Mouse (Mus musculus): ENCODE data around the gene Slc12a8. TPM values are rescaled to one million over a fixed set of nuclear protein-coding genes. Genes with fewer than 3 reads are reported as not detected.

The Slc12a8 gene
- polyA plus RNA-seq, 1 experiment from 2014 or later, result 0.53 TPM

DNA sequence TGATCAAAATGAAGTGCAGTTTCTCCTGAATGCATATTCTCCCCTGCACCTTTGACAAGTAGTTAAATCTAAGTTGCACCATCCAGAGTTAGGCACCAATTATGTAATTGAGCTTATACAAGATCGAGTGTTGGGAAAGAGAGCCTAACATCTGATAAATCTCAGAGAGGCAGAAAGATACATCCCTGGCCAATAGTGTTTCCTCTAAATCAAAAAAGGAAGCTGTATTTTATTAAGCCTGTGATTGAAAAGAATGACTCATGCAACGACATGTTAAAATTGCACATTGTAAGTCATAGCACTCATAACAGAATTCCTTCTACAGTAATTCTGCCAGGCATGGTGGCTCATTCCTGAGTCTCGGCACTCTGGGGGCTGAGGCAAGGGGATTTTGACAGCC lies 124.7 kb downstream of the Slc12a8 start:
- Histone ChIP-seq H3K27me3 (no peaks in the 10 kb centered on the region), H3K4me3 (no peak overlapping the region), H3K4me1 (replicated peaks) (no peaks in the 10 kb centered on the region), H3K4me2 (no peak overlapping the region), H3K36me3 (no peaks in the 10 kb centered on the region), H3K9me3 (no peaks in the 10 kb centered on the region), H3K27ac (replicated peaks) (no peak overlapping the region), H3K9ac (no peak overlapping the region)
- ATAC-seq (ENCODE audit: low read depth), result no peak
- 72% methylated on average over 3 of the region's 3 CpGs for WGBS

DNA sequence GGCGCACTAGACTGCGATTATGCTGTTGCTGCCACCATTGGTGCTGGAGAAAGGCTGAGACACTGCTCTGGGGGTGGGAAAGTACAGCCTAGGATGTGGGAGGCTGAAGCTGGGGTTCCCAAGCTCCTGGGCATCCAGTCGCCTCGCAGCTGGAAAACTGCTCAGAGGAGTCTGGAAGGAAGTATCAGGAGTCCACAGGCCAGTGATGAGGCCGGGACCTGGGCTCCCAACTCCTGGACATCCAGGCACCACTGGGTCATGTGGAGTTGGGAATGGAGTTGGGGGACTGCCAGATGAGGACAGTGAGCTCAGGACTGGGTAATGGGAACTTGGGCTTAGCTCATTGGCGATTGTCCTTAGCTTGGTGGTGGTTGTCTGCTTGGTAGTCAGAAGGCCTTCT lies 136.0 kb downstream of the Slc12a8 start:
- Histone ChIP-seq H3K9ac (no peak overlapping the region), H3K27me3 (no peaks in the 10 kb centered on the region), H3K4me3 (no peak overlapping the region), H3K4me2 (no peak overlapping the region), H3K27ac (replicated peaks) (no peak overlapping the region), H3K36me3 (0 out of 2 replicates have a peak, but pooled peaks cover 4% of the 10 kb centered on the region), H3K9me3 (peaks cover 22% of the 10 kb centered on the region), H3K4me1 (replicated peaks) (no peaks in the 10 kb centered on the region)
- 94% methylated on average over 6 of the region's 6 CpGs for WGBS
- no peak for ATAC-seq (ENCODE audit: low read depth)

DNA sequence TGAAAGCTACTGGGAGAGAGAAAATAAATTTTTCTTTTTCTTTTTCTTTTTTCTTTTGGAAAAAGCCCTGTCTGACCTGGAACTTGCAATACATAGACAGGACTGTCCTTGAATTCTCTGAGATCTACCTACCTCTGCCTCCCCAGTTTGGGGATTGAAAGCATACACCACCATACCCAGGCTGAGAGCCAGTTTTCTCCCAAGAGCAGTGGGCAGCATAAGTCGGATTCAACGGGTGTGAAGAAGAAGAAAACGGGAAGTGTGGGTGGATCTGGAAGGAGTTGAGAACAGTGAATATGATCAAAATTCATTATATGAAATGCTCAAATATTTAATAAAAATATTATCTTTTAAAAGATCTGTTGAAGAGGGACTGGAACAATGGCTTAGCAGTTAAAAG lies 138.3 kb downstream of the Slc12a8 start:
- WGBS, result 93% methylated on average over 3 of the region's 3 CpGs

DNA sequence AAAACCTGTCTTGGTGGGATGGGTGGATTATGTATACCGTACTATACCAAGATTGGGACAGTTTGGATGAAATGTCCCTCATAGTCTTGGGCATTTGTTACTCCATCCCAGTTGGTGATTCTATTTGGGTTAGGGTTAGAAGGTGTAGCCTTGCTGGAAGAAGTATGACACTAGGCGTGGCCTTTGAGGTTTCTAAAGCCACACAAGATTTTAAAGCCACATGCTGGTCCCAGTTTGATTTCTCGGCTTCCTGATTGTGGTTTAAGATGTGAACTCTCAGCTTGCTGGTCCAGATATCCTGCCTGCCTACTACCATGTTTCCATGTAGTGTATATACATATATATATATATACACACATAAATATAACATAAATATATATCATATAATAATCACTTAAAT lies 140.1 kb downstream of the Slc12a8 start:
- Histone ChIP-seq H3K4me1 (replicated peaks) (no peaks in the 10 kb centered on the region), H3K9ac (no peak overlapping the region), H3K27ac (replicated peaks) (no peak overlapping the region), H3K4me3 (no peak overlapping the region), H3K9me3 (0 out of 2 replicates have a peak, but pooled peaks cover 4% of the 10 kb centered on the region), H3K36me3 (no peaks in the 10 kb centered on the region), H3K27me3 (no peaks in the 10 kb centered on the region), H3K4me2 (no peak overlapping the region)
- ATAC-seq (ENCODE audit: low read depth), result no peak
- 93% methylated on average over 3 of the region's 3 CpGs for WGBS

More for the DNA sequence above, 138.3 kb downstream of the Slc12a8 start:
- no peaks in the 10 kb centered on the region for H3K36me3 ChIP-seq
- H3K27me3 ChIP-seq, result no peaks in the 10 kb centered on the region
- no peaks in the 10 kb centered on the region for H3K4me1 ChIP-seq (replicated peaks)
- H3K9ac ChIP-seq, result no peak overlapping the region
- H3K4me2 ChIP-seq, result no peak overlapping the region
- no peak overlapping the region for H3K27ac ChIP-seq (replicated peaks)
- H3K9me3 ChIP-seq, result peaks cover 7% of the 10 kb centered on the region; the same call in 1 of the 2 replicates
- no peak for ATAC-seq (ENCODE audit: low read depth)
- H3K4me3 ChIP-seq, result no peak overlapping the region

DNA sequence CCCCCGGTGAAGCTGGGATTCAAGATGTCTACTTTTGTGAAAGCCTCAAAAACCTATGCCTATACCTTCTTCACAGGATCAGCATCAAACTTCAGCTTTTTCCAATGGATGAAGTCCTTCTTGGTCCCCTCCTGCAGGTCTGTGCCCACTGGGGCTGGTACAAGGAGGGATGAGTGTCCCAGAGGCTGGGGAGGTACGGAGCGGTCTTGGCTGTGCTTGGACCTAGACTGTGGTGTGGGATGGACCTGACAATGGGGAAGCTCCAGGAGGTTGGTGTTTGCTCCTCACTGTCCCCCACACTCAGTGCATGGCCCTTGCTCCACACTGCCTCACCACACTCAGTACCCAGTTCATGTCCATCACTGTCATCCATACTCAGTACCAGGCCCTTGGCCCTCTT lies 141.0 kb downstream of the Slc12a8 start:
- H3K36me3 ChIP-seq, result no peaks in the 10 kb centered on the region
- WGBS, result 92% methylated on average over 3 of the region's 3 CpGs

DNA sequence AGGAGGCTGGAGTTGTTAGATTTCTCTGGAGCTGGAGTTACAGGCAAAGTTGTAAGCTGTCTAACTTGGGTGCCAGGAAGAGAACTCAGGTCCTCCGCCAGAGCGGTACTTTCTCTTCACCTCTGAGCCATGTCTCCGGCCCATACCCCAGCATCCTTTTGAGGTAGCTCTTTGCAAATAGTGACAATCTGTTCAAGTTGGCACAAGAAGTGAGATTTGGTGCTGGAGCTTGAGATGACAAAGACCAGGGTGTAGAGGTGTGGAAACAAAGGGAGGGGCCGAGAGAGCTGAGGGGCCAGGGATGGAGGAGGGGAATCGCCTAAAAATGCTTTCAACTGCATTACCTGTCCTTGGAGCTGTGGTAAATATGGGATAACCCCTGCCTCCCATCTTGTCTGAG lies 142.4 kb downstream of the Slc12a8 start:
- 0 out of 2 replicates have a peak, but pooled peaks cover 3% of the 10 kb centered on the region for H3K9me3 ChIP-seq
- 87% methylated on average over 5 of the region's 5 CpGs for WGBS
- H3K4me1 ChIP-seq (replicated peaks), result no peaks in the 10 kb centered on the region
- ATAC-seq (ENCODE audit: low read depth), result no peak
- no peak overlapping the region for H3K27ac ChIP-seq (replicated peaks)
- H3K9ac ChIP-seq, result no peak overlapping the region
- H3K4me2 ChIP-seq, result no peak overlapping the region
- no peak overlapping the region for H3K4me3 ChIP-seq
- H3K27me3 ChIP-seq, result no peaks in the 10 kb centered on the region
- H3K36me3 ChIP-seq, result no peaks in the 10 kb centered on the region

More for the DNA sequence above, 141.0 kb downstream of the Slc12a8 start:
- 0 out of 2 replicates have a peak, but pooled peaks cover 4% of the 10 kb centered on the region for H3K9me3 ChIP-seq
- H3K27ac ChIP-seq (replicated peaks), result no peak overlapping the region
- ATAC-seq (ENCODE audit: low read depth), result no peak
- no peaks in the 10 kb centered on the region for H3K4me1 ChIP-seq (replicated peaks)
- no peak overlapping the region for H3K4me2 ChIP-seq
- H3K27me3 ChIP-seq, result no peaks in the 10 kb centered on the region
- no peak overlapping the region for H3K9ac ChIP-seq
- no peak overlapping the region for H3K4me3 ChIP-seq

DNA sequence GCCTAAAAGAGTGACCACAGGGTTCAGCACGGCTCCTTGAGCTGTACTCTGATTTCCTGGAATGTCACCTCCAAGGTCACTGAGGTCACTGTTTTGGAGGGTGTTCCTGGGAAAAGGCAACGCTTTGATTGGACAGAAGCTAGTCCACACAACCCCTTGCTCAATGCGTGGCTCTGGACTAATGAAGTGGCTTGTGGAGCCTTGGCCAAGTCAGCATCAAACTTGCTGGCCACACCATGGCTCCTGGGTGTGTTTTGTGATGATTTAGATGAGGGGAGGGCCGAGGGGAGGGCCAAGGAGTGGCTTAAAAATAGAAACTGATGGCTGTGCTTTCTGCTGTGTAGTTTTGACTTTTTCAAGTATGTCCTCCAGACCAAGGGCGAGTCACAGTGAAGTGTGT lies 143.0 kb downstream of the Slc12a8 start:
- H3K4me3 ChIP-seq, result no peak overlapping the region
- H3K36me3 ChIP-seq, result no peaks in the 10 kb centered on the region
- ATAC-seq (ENCODE audit: low read depth), result no peak
- WGBS, result 78% methylated on average over 5 of the region's 5 CpGs
- H3K9ac ChIP-seq, result no peak overlapping the region
- no peak overlapping the region for H3K4me2 ChIP-seq
- H3K4me1 ChIP-seq (replicated peaks), result no peaks in the 10 kb centered on the region
- H3K27ac ChIP-seq (replicated peaks), result no peak overlapping the region
- H3K27me3 ChIP-seq, result no peaks in the 10 kb centered on the region
- H3K9me3 ChIP-seq, result no peaks in the 10 kb centered on the region

DNA sequence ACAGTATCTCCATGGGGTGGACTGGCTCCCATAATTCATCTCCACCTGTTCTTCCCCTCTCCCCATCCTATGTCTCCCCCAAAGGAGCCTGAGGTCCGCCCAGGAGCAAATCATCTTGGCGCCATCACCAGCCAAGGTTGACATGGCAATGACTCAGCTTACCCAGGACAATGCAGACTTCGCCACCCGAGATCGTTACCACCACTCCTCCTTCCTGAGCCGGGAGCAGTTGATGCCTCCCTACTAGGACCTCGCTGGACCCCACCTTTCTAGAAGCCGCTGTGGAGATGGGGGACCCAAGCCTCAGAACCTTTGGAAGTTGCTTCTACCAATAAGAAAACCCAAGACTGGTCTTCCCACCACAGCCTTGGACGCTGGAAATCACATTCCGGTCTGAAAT lies 145.7 kb downstream of the Slc12a8 start:
- WGBS, result 97% methylated on average over 10 of the region's 10 CpGs
- no peaks in the 10 kb centered on the region for H3K27me3 ChIP-seq

DNA sequence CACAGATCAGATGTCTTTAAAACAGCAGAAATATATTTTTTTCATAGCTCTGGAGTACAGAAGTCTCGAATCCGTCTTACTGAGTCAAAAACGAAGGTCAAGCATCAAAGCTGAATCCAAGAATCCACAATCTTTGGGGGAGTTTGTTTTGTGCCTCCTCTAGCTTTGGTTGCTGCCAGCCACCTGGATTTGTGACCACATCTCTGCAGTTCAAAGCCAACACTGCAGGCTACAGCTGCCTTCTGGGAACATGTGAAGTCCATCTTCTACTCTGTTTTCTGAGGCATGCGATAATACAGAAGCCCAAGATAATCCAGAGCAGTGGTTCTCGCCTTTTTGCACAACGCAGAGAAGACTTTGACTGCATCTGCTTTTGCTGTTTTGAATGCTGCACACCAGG lies 149.1 kb downstream of the Slc12a8 start:
- Histone ChIP-seq H3K27me3 (no peaks in the 10 kb centered on the region), H3K4me2 (no peak overlapping the region), H3K4me1 (replicated peaks) (no peaks in the 10 kb centered on the region), H3K9ac (no peak overlapping the region), H3K4me3 (no peak overlapping the region), H3K36me3 (no peaks in the 10 kb centered on the region), H3K27ac (replicated peaks) (no peak overlapping the region), H3K9me3 (no peaks in the 10 kb centered on the region)
- no peak for ATAC-seq (ENCODE audit: low read depth)
- 91% methylated on average over 6 of the region's 6 CpGs for WGBS

More for the DNA sequence above, 145.7 kb downstream of the Slc12a8 start:
- no peak for ATAC-seq (ENCODE audit: low read depth)
- Histone ChIP-seq H3K9me3 (no peaks in the 10 kb centered on the region), H3K4me3 (no peak overlapping the region), H3K4me2 (no peak overlapping the region), H3K4me1 (replicated peaks) (no peaks in the 10 kb centered on the region), H3K9ac (no peak overlapping the region), H3K36me3 (no peaks in the 10 kb centered on the region), H3K27ac (replicated peaks) (no peak overlapping the region)

DNA sequence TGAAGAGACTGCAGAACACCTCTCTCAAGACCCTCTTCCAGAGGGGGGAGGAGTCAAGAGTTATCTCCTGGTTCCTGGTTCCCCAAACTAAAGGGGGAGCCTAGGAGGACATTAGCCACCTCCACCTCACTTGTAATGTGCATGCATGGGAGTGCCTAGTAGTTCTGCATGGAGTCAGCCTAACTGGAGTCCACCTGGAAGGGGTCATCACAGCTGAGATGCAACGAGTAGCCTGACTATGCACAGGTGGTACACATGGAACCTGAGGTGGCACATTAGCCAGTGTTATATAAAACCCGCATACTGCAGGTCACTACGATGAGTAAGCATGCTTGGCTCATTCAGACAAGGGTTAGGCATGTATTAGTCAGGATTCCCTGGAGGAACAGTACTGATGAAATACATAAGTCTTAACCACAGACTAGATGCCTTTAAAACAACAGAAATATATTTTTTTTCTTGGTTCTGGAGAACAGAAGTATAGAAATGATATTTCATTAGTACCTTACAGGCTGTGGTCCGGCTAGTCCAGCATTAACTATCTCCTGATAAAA lies 149.9 kb downstream of the Slc12a8 start:
- no peaks in the 10 kb centered on the region for H3K4me1 ChIP-seq (replicated peaks)
- H3K36me3 ChIP-seq, result no peaks in the 10 kb centered on the region
- 91% methylated on average over 4 of the region's 4 CpGs for WGBS
- H3K9ac ChIP-seq, result no peak overlapping the region
- H3K4me3 ChIP-seq, result no peak overlapping the region
- no peaks in the 10 kb centered on the region for H3K9me3 ChIP-seq
- ATAC-seq (ENCODE audit: low read depth), result no peak
- no peak overlapping the region for H3K4me2 ChIP-seq
- no peak overlapping the region for H3K27ac ChIP-seq (replicated peaks)
- H3K27me3 ChIP-seq, result no peaks in the 10 kb centered on the region

DNA sequence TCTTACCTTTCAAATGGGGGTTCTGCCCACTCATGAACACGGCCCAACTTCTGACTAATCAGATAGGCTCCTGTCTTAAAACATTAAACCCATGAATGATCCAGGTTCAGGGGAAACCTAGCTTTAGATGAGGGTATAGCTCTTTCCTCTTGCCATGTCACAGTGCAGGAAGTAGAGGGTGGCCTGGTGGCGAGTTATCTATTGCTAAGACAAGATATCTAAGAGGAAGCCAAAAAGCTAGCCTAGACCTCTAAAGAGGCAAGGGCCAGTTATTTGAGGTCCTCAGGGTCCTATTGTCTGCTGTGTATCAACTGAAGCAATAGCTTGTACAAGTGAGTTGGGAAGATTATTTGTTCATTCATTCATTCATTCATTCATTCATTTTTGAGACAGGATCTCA lies 151.3 kb downstream of the Slc12a8 start:
- WGBS, result 92% methylated on average over 2 of the region's 2 CpGs

DNA sequence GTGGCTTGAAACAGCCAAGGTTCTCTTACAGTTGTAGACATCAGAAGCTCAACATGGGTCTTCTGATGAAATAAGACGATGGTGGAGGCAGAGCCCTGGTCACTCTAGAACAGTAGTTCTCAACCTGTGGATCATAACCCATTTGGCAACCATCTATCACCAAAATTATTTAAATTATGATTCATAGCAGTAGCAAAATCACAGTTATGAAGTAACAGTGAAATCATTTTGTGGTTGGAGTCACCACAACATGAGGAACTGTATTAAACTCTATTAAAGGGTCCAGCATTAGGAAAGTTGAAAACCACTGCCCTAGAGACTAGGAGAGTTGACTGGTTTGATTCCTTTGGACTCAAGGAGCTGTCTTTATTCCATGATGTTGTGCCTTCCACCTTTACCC lies 151.9 kb downstream of the Slc12a8 start:
- Histone ChIP-seq H3K4me2 (no peak overlapping the region), H3K36me3 (no peaks in the 10 kb centered on the region), H3K27me3 (no peaks in the 10 kb centered on the region), H3K27ac (replicated peaks) (no peak overlapping the region), H3K9ac (no peak overlapping the region), H3K4me1 (replicated peaks) (0 out of 2 replicates have a peak, but pooled peaks cover 5% of the 10 kb centered on the region), H3K9me3 (no peaks in the 10 kb centered on the region), H3K4me3 (no peak overlapping the region)
- ATAC-seq (ENCODE audit: low read depth), result no peak
- 89% methylated on average over 1 of the region's 1 CpGs for WGBS

More for the DNA sequence above, 151.3 kb downstream of the Slc12a8 start:
- no peak overlapping the region for H3K9ac ChIP-seq
- no peak overlapping the region for H3K4me2 ChIP-seq
- 0 out of 2 replicates have a peak, but pooled peaks cover 2% of the 10 kb centered on the region for H3K4me1 ChIP-seq (replicated peaks)
- ATAC-seq (ENCODE audit: low read depth), result no peak
- no peak overlapping the region for H3K27ac ChIP-seq (replicated peaks)
- no peak overlapping the region for H3K4me3 ChIP-seq
- no peaks in the 10 kb centered on the region for H3K36me3 ChIP-seq
- no peaks in the 10 kb centered on the region for H3K27me3 ChIP-seq
- no peaks in the 10 kb centered on the region for H3K9me3 ChIP-seq

DNA sequence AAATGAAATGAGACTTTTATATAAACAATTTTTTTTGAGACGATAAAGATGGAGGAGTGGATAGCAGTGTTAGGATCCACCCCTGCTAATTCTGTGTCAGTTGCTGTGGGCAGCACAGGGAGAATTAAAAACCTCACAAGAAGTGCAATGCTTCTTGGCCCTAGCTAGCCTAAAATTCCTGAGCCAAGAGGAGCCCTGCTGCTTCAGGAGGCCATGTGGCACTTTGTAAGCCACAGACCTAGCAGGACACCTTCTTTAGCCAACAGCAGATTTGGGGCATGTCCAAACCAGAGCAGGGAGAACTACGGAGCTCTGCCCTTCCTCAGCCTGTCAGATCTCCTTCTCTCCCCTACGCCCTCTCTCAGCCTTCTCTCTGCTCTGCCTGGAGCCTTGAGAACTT lies 153.2 kb downstream of the Slc12a8 start:
- ATAC-seq (ENCODE audit: low read depth), result no peak
- H3K9me3 ChIP-seq, result no peaks in the 10 kb centered on the region
- no peaks in the 10 kb centered on the region for H3K27me3 ChIP-seq
- H3K27ac ChIP-seq (replicated peaks), result no peak overlapping the region
- H3K4me1 ChIP-seq (replicated peaks), result 0 out of 2 replicates have a peak, but pooled peaks cover 5% of the 10 kb centered on the region
- no peak overlapping the region for H3K4me3 ChIP-seq
- H3K9ac ChIP-seq, result no peak overlapping the region
- H3K36me3 ChIP-seq, result no peaks in the 10 kb centered on the region
- no peak overlapping the region for H3K4me2 ChIP-seq
- 87% methylated on average over 3 of the region's 3 CpGs for WGBS
